ENCODE assay signal across 21 mouse cellular contexts in genomic region chr3:103539148-103539547, GRCm38 (mm10). TPM values are rescaled to one million over a fixed set of nuclear protein-coding genes. Genes with fewer than 3 reads are reported as not detected.
DNase-seq lines count a peak whose midpoint lies in the region; ATAC-seq lines count a peak whose summit lies in the region.
"Had no signal": no experiment of that assay in that cellular context is flagged by ENCODE, and none has a peak within 500 bp of the region (broad histone marks: within the 10 kb centered on the region; RNA-seq: fewer than 3 reads in every experiment).

No protein-coding gene starts in this region.

- DNase-seq in embryonic facial prominence, embryonic 14.5 days (ENCODE audit: low spot score): peak; percentile 50
- no peak for DNase-seq in embryonic facial prominence, embryonic 10.5 days (ENCODE audit: low spot score)
- DNase-seq in kidney, postnatal 4 days: peak; percentile 28 to 33
- DNase-seq in kidney, adult 18-20 months: no peak
- DNase-seq in ovary, postnatal 36 days (ENCODE audit: low spot score): peak; percentile 7
- DNase-seq in ovary, adult 18-20 months (ENCODE audit: low spot score): no peak
- peak; percentile 2 for DNase-seq in lung, postnatal 14 days
- DNase-seq: cerebellum, adult 11-12 months; embryo, embryonic 11 days; gastrocnemius, postnatal 25 days; layer of hippocampus, adult 9-11 months had no signal

- H3K4me2 ChIP-seq in embryonic facial prominence, embryonic 14.5 days (ENCODE audit: low read depth, low read length): no peak overlapping the region
- H3K4me2 ChIP-seq: midbrain, embryonic 15.5 days had no signal

- H3K36me3 ChIP-seq in embryonic facial prominence, embryonic 14.5 days (ENCODE audit: control insufficient read depth, insufficient read depth, low read length): no peaks in the 10 kb centered on the region
- no peaks in the 10 kb centered on the region for H3K36me3 ChIP-seq in embryonic facial prominence, embryonic 10.5 days (replicated peaks)
- H3K36me3 ChIP-seq: G1E; heart, embryonic 10.5 days; midbrain, embryonic 15.5 days had no signal

- no peak for ATAC-seq in embryonic facial prominence, embryonic 14.5 days (ENCODE audit: low read depth)
- ATAC-seq in granulocyte monocyte progenitor cell, adult 5-6 weeks (replicated peaks; ENCODE audit: poor library complexity, severe bottlenecking): no peak
- ATAC-seq: intestine, embryonic 16.5 days; midbrain, embryonic 15.5 days had no signal

- no peaks in the 10 kb centered on the region for H3K9me3 ChIP-seq in embryonic facial prominence, embryonic 14.5 days (ENCODE audit: control insufficient read depth, low read length)
- no peaks in the 10 kb centered on the region for H3K9me3 ChIP-seq in embryonic facial prominence, embryonic 10.5 days
- H3K9me3 ChIP-seq: G1E; heart, embryonic 10.5 days; midbrain, embryonic 15.5 days had no signal

- H3K27me3 ChIP-seq in embryonic facial prominence, embryonic 14.5 days (replicated peaks; ENCODE audit: control insufficient read depth, insufficient read depth, low read length): no peaks in the 10 kb centered on the region
- H3K27me3 ChIP-seq in embryonic facial prominence, embryonic 10.5 days (replicated peaks; ENCODE audit: low read depth, poor library complexity, severe bottlenecking): 0 out of 2 replicates have a peak, but pooled peaks cover 3% of the 10 kb centered on the region
- H3K27me3 ChIP-seq: midbrain, embryonic 15.5 days had no signal

- H3K4me1 ChIP-seq in embryonic facial prominence, embryonic 14.5 days (ENCODE audit: control insufficient read depth, insufficient read depth, low read length): no peaks in the 10 kb centered on the region
- peaks cover 26% of the 10 kb centered on the region for H3K4me1 ChIP-seq in embryonic facial prominence, embryonic 10.5 days
- H3K4me1 ChIP-seq: midbrain, embryonic 15.5 days had no signal

- 38% methylated on average over 7 of the region's 7 CpGs for WGBS in embryonic facial prominence, embryonic 14.5 days
- WGBS in embryonic facial prominence, embryonic 10.5 days: 74% methylated on average over 7 of the region's 7 CpGs

- H3K27ac ChIP-seq in embryonic facial prominence, embryonic 14.5 days (replicated peaks; ENCODE audit: low read depth, low read length): no peak overlapping the region
- no peak overlapping the region for H3K27ac ChIP-seq in embryonic facial prominence, embryonic 10.5 days (replicated peaks)
- H3K27ac ChIP-seq: heart, embryonic 10.5 days; kidney, postnatal 0 days; macrophage; midbrain, embryonic 15.5 days had no signal

- H3K4me3 ChIP-seq in embryonic facial prominence, embryonic 14.5 days (ENCODE audit: low read depth, low read length): no peak overlapping the region
- H3K4me3 ChIP-seq in embryonic facial prominence, embryonic 10.5 days: no peak overlapping the region
- H3K4me3 ChIP-seq: heart, embryonic 10.5 days; midbrain, embryonic 15.5 days had no signal

- H3K9ac ChIP-seq in embryonic facial prominence, embryonic 14.5 days (ENCODE audit: low read depth, low read length): no peak overlapping the region
- H3K9ac ChIP-seq: midbrain, embryonic 15.5 days had no signal

RNA-seq across cellular contexts. Expression of gene Syt6, which starts 35.9 kb away (rescaled TPM):
- polyA plus RNA-seq in embryonic facial prominence, embryonic 14.5 days (2014; fragmentation: Nextera tagmentation; extraction: Ambion mirVana): 1.7 and 1.9 TPM in 2 replicates
- polyA plus RNA-seq in embryonic facial prominence, embryonic 10.5 days (2016; fragmentation: Nextera tagmentation; extraction: Ambion mirVana): 2.3 and 4.8 TPM in 2 replicates
- total RNA-seq in granulocyte monocyte progenitor cell, adult 5-6 weeks (2014; fragmentation: Nextera tagmentation): not detected in 2 replicates
- total RNA-seq in granulocyte monocyte progenitor cell, adult 5-6 weeks (2017): 0.13 TPM in 1 of 2 replicates, not detected in the other
- total RNA-seq: adrenal gland, postnatal 36 days; gastrocnemius, postnatal 25 days; heart, postnatal 25 days; liver, adult 2 months had no signal
- polyA plus RNA-seq: G1E; liver, adult 2 months; macrophage had no signal

Comparison
In these comparisons a context has a peak if more than half of its experiments do, and no peak if none do; other contexts are left out.
1. DNase-seq: peak in embryonic facial prominence, embryonic 14.5 days (single experiment), kidney, postnatal 4 days (2 of 2), ovary, postnatal 36 days (single experiment) and lung, postnatal 14 days (single experiment); none in embryonic facial prominence, embryonic 10.5 days (single experiment), kidney, adult 18-20 months (single experiment) and ovary, adult 18-20 months (single experiment).